20 mouse cellular contexts compared by ENCODE assay signal in the genomic region with DNA sequence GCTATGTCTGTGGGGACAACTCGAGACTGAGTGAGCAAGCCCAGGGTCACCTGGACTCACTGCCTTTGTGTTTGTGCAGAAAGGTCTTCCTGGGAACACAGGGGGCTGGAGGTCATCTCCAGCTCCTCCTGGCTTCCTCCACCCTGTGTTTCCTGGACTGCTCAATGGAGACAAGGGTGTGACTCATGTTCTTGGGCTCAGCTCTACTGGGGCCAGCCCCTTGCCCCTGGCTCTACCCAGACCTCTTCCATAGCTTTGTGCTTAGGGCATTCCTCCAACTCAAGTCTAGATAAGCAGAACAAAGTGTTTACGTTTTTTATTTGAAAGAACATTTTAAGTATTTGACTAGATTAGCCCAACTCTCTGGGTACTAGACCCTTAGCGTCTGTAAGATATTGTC. TPM values are rescaled to one million over a fixed set of nuclear protein-coding genes. Genes with fewer than 3 reads are reported as not detected.
DNase-seq lines count a peak whose midpoint lies in the region; ATAC-seq lines count a peak whose summit lies in the region.
"Had no signal": no experiment of that assay in that cellular context is flagged by ENCODE, and none has a peak within 500 bp of the region (broad histone marks: within the 10 kb centered on the region; RNA-seq: fewer than 3 reads in every experiment).

No protein-coding gene starts in this region.

- no peak overlapping the region for H3K4me3 ChIP-seq in kidney, embryonic 15.5 days (replicated peaks)
- H3K4me3 ChIP-seq in embryonic facial prominence, embryonic 10.5 days = no peak overlapping the region
- no peak overlapping the region for H3K4me3 ChIP-seq in forebrain, embryonic 12.5 days (replicated peaks)
- H3K4me3 ChIP-seq: embryonic facial prominence, embryonic 15.5 days; forebrain, embryonic 13.5 days; hindbrain, embryonic 13.5 days; layer of hippocampus, adult 2 months; left cerebral cortex, adult 2 months; limb, embryonic 12.5 days; midbrain, embryonic 12.5 days had no signal

- H3K27me3 ChIP-seq in kidney, embryonic 15.5 days = no peaks in the 10 kb centered on the region
- no peaks in the 10 kb centered on the region for H3K27me3 ChIP-seq in embryonic facial prominence, embryonic 10.5 days (replicated peaks; ENCODE audit: low read depth, poor library complexity, severe bottlenecking)
- no peaks in the 10 kb centered on the region for H3K27me3 ChIP-seq in forebrain, embryonic 12.5 days
- H3K27me3 ChIP-seq: embryonic facial prominence, embryonic 15.5 days; forebrain, embryonic 13.5 days; hindbrain, embryonic 13.5 days; limb, embryonic 12.5 days; midbrain, embryonic 12.5 days had no signal

- WGBS in kidney, embryonic 15.5 days = 58% methylated on average over 3 of the region's 3 CpGs
- WGBS in embryonic facial prominence, embryonic 10.5 days = 88% methylated on average over 3 of the region's 3 CpGs
- 82% methylated on average over 3 of the region's 3 CpGs for WGBS in forebrain, embryonic 12.5 days

- H3K9ac ChIP-seq in kidney, embryonic 15.5 days = no peak overlapping the region
- H3K9ac ChIP-seq in forebrain, embryonic 12.5 days = no peak overlapping the region
- H3K9ac ChIP-seq: embryonic facial prominence, embryonic 15.5 days; forebrain, embryonic 13.5 days; hindbrain, embryonic 13.5 days; limb, embryonic 12.5 days; lung, embryonic 14.5 days; midbrain, embryonic 12.5 days had no signal

- H3K4me2 ChIP-seq in kidney, embryonic 15.5 days = no peak overlapping the region
- no peak overlapping the region for H3K4me2 ChIP-seq in forebrain, embryonic 12.5 days
- H3K4me2 ChIP-seq: embryonic facial prominence, embryonic 15.5 days; forebrain, embryonic 13.5 days; hindbrain, embryonic 13.5 days; limb, embryonic 12.5 days; lung, embryonic 14.5 days; midbrain, embryonic 12.5 days had no signal

- H3K9me3 ChIP-seq in kidney, embryonic 15.5 days (replicated peaks) = no peaks in the 10 kb centered on the region
- no peaks in the 10 kb centered on the region for H3K9me3 ChIP-seq in embryonic facial prominence, embryonic 10.5 days
- H3K9me3 ChIP-seq in forebrain, embryonic 12.5 days = no peaks in the 10 kb centered on the region
- H3K9me3 ChIP-seq: embryonic facial prominence, embryonic 15.5 days; forebrain, embryonic 13.5 days; hindbrain, embryonic 13.5 days; limb, embryonic 12.5 days; midbrain, embryonic 12.5 days had no signal

- H3K36me3 ChIP-seq in kidney, embryonic 15.5 days = peaks cover 26% of the 10 kb centered on the region
- peaks cover 36% of the 10 kb centered on the region for H3K36me3 ChIP-seq in embryonic facial prominence, embryonic 10.5 days (replicated peaks)
- no peaks in the 10 kb centered on the region for H3K36me3 ChIP-seq in forebrain, embryonic 12.5 days (replicated peaks)
- H3K36me3 ChIP-seq: embryonic facial prominence, embryonic 15.5 days; hindbrain, embryonic 13.5 days; midbrain, embryonic 12.5 days had no signal

- H3K27ac ChIP-seq in kidney, embryonic 15.5 days = peak overlapping the region; percentile 9; the same call in 1 of the 2 replicates
- 0 out of 2 replicates have a peak overlapping the region, but pooled peaks have one; percentile 14 for H3K27ac ChIP-seq in embryonic facial prominence, embryonic 10.5 days (replicated peaks)
- no peak overlapping the region for H3K27ac ChIP-seq in forebrain, embryonic 12.5 days
- H3K27ac ChIP-seq: embryonic facial prominence, embryonic 15.5 days; forebrain, embryonic 13.5 days; hindbrain, embryonic 13.5 days; layer of hippocampus, adult 2 months; left cerebral cortex, adult 2 months; limb, embryonic 12.5 days; midbrain, embryonic 12.5 days had no signal

- DNase-seq in adrenal gland, postnatal 14 days = peak; percentile 40
- DNase-seq in adrenal gland, postnatal 10 days = no peak
- DNase-seq in kidney, adult 9 months = no peak
- DNase-seq in embryonic facial prominence, embryonic 10.5 days (ENCODE audit: low spot score) = no peak
- DNase-seq in lung, postnatal 14 days = peak; percentile 54
- no peak for DNase-seq in urinary bladder, postnatal 36 days (ENCODE audit: low spot score in 2 of 2)
- DNase-seq: cerebellum, adult 2 months; lung, embryonic 14.5 days; thymus, postnatal 14 days had no signal

- ATAC-seq in kidney, embryonic 15.5 days (replicated peaks; ENCODE audit: low FRiP score) = no peak; the same call in 1 of the 2 replicates
- no peak for ATAC-seq in forebrain, embryonic 12.5 days (ENCODE audit: low FRiP score)
- ATAC-seq: activated CD4-positive, CD25-positive, alpha-beta regulatory T cell, adult 4 months; forebrain, embryonic 13.5 days; intestine, embryonic 16.5 days had no signal

- peaks cover 45% of the 10 kb centered on the region for H3K4me1 ChIP-seq in kidney, embryonic 15.5 days
- H3K4me1 ChIP-seq in embryonic facial prominence, embryonic 10.5 days = peaks cover 28% of the 10 kb centered on the region
- peaks cover 6% of the 10 kb centered on the region for H3K4me1 ChIP-seq in forebrain, embryonic 12.5 days
- H3K4me1 ChIP-seq: midbrain, embryonic 12.5 days had no signal

RNA-seq across cellular contexts. Expression of a gene that starts 41.0 kb away (rescaled TPM):
- total RNA-seq in adrenal gland, postnatal 14 days (2021) = 41.5 and 44.2 TPM in 2 replicates
- 10 to 100 TPM; 41.6 to 56.8 TPM for total RNA-seq in adrenal gland, postnatal 10 days (2021)
- polyA plus RNA-seq in kidney, embryonic 15.5 days (2015; fragmentation: Nextera tagmentation; extraction: Ambion mirVana) = 25.8 and 26.1 TPM in 2 replicates
- polyA plus RNA-seq in embryonic facial prominence, embryonic 10.5 days (2016; fragmentation: Nextera tagmentation; extraction: Ambion mirVana) = 11.9 and 13.4 TPM in 2 replicates
- 4.9 and 7.7 TPM in 2 replicates for polyA plus RNA-seq in forebrain, embryonic 12.5 days (2016; fragmentation: Nextera tagmentation; extraction: Ambion mirVana)

Comparison
In these comparisons a context has a peak if more than half of its experiments do, and no peak if none do; other contexts are left out.
1. DNase-seq: peak in adrenal gland, postnatal 14 days (single experiment) and lung, postnatal 14 days (single experiment); none in adrenal gland, postnatal 10 days (single experiment), kidney, adult 9 months (single experiment), embryonic facial prominence, embryonic 10.5 days (single experiment) and urinary bladder, postnatal 36 days (0 of 2).